Mouse (Mus musculus) olfactory bulb, adult 2 months (tissue): Measurements from ENCODE around the gene Lama4.

ENCODE experiments used
- CTCF ChIP-seq: fragments of 200-500 bp; IDR thresholded peaks from 2 replicates; pipeline ENCODE4 v1.5.1; 2012; ENCODE audit warnings: low read depth, mild to moderate bottlenecking, low read length, moderate library complexity; ENCODE audit not compliant: insufficient read depth
- POLR2A ChIP-seq: fragments of 200-500 bp; IDR thresholded peaks from 2 replicates; pipeline ENCODE4 v1.6.1; 2012; ENCODE audit warnings: mild to moderate bottlenecking, low read depth, low read length, moderate library complexity; ENCODE audit not compliant: insufficient read depth

- no peak for TF ChIP-seq POLR2A
- TF ChIP-seq CTCF: no peak
These were observed 19.2 kb downstream of the Lama4 start for GRCm38 (mm10) chr10:38984358-38985075.
